9 mouse cellular contexts compared by ENCODE assay signal in the genomic region with DNA sequence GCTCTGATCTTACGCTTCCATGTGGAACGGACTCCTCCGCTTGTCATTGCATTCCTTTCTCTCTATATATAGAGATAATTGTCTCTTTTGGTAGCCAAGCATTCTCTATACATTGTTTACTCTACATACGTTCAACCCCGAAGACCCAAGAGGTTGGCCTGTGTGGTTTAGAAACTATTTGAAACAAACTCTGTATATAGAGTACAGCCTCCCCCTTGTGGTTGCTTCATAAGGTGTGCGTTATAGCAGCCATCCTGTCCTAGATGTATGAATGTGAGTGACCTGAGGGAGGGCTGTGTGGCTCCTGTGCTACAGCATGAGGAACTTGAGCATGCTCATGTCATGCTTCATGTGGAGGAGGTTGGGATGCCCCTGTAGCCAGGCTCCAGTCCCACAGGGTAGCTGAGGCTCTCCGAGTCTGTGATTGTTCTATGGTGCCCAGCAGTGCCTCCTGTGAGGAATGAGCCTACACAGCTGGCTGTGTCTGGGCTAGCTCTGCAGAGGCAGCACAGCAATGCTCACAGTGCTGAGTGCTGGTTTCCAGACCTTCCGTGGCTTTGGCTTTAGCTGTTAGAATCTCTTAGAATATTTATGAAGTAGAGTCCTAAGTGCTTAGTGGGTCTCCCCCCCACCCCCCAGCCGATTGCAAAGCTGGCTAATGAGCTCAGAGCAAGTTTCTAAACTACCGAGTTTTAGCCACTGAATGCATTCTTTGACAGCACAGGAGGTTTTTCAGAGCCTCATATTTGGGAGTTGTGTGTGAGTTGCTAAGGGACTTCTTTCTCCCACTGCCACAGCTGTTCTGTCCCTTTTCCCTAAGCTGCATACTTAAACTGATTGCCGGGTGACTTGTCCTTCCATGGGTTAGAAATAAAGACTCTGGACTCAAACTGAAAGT.
DNase-seq lines count a peak whose midpoint lies in the region; ATAC-seq and TF ChIP-seq lines count a peak whose summit lies in the region.
"Had no signal": no experiment of that assay in that cellular context is flagged by ENCODE, and none has a peak within 500 bp of the region (broad histone marks: within the 10 kb centered on the region; RNA-seq: fewer than 3 reads in every experiment).

No protein-coding gene starts in this region.

- no peak overlapping the region for H3K4me2 ChIP-seq in heart, embryonic 11.5 days
- H3K4me2 ChIP-seq in limb, embryonic 14.5 days (replicated peaks; ENCODE audit: low read depth, low read length, severe bottlenecking) = no peak overlapping the region

- intact Hi-C loops in heart, adult 2 months (cut with DNase I) = loop anchor here (2.0 kb wide), 1 partner anchor 66 kb away; no protein-coding TSS in a partner anchor

- H3K4me1 ChIP-seq in heart, adult 2 months (ENCODE audit: control insufficient read depth, insufficient read depth, low read length) = peaks cover 5% of the 10 kb centered on the region
- H3K4me1 ChIP-seq in heart, embryonic 11.5 days (ENCODE audit: control insufficient read depth, insufficient read depth, low read length) = no peaks in the 10 kb centered on the region; the same call in 1 of the 2 replicates
- peaks cover 7% of the 10 kb centered on the region for H3K4me1 ChIP-seq in cortical plate, adult 2 months (ENCODE audit: control insufficient read depth, insufficient read depth, low read length)
- H3K4me1 ChIP-seq in limb, embryonic 14.5 days (ENCODE audit: control insufficient read depth, insufficient read depth, low read length) = no peaks in the 10 kb centered on the region; the same call in 1 of the 2 replicates

- peaks cover 17% of the 10 kb centered on the region; the same call in 1 of the 2 replicates for H3K36me3 ChIP-seq in heart, adult 2 months (ENCODE audit: control insufficient read depth, insufficient read depth, low read length)
- peaks cover 15% of the 10 kb centered on the region for H3K36me3 ChIP-seq in heart, embryonic 11.5 days (ENCODE audit: control insufficient read depth, insufficient read depth, low read length)
- peaks cover 80% of the 10 kb centered on the region for H3K36me3 ChIP-seq in limb, embryonic 14.5 days (ENCODE audit: control insufficient read depth, insufficient read depth, low read length)

- no peak overlapping the region for H3K27ac ChIP-seq in heart, adult 2 months
- no peak overlapping the region for H3K27ac ChIP-seq in heart, embryonic 11.5 days (ENCODE audit: low read depth, low read length)
- H3K27ac ChIP-seq in cortical plate, adult 2 months (ENCODE audit: insufficient read depth, low read length) = 0 out of 2 replicates have a peak overlapping the region, but pooled peaks have one; percentile 11
- H3K27ac ChIP-seq in limb, embryonic 14.5 days (replicated peaks; ENCODE audit: low read depth, low read length) = no peak overlapping the region

- H3K27me3 ChIP-seq in heart, adult 2 months (ENCODE audit: control insufficient read depth, insufficient read depth, low read length) = no peaks in the 10 kb centered on the region
- no peaks in the 10 kb centered on the region for H3K27me3 ChIP-seq in heart, embryonic 11.5 days (ENCODE audit: control insufficient read depth, insufficient read depth, low read length)
- no peaks in the 10 kb centered on the region for H3K27me3 ChIP-seq in limb, embryonic 14.5 days (ENCODE audit: control insufficient read depth, insufficient read depth, low read length)

- no peak for TF ChIP-seq EP300 in heart, adult 2 months (IDR thresholded peaks at IDR 0.05; ENCODE audit: insufficient read depth, low read depth, low read length)

- WGBS in heart, adult 2 months = 70% methylated on average over 11 of the region's 11 CpGs
- 81% methylated on average over 11 of the region's 11 CpGs for WGBS in heart, embryonic 11.5 days (ENCODE audit: insufficient replicate concordance)
- 79% methylated on average over 11 of the region's 11 CpGs for WGBS in limb, embryonic 14.5 days

- TF ChIP-seq CTCF in heart, adult 2 months (IDR thresholded peaks at IDR 0.05) = peak; percentile 62
- no peak for TF ChIP-seq CTCF in cortical plate, adult 2 months (IDR thresholded peaks at IDR 0.05; ENCODE audit: extremely low read depth, insufficient read depth, low read length)

- 0 out of 2 replicates have a peak, but pooled peaks cover 5% of the 10 kb centered on the region for H3K79me2 ChIP-seq in heart, adult 2 months (replicated peaks; ENCODE audit: control insufficient read depth, insufficient read depth, low read length)

- no peak for DNase-seq in heart, adult 2 months
- peak; percentile 56 for DNase-seq in 416B (ENCODE audit: low read depth)
- DNase-seq in limb, embryonic 14.5 days (ENCODE audit: low spot score) = peak; percentile 40
- no peak for DNase-seq in B cell, adult 2 months
- DNase-seq in kidney, adult 11 months = no peak
- no peak for DNase-seq in spleen, postnatal 4 days (ENCODE audit: low spot score in 2 of 2)
- DNase-seq: right cerebral cortex, adult 18-20 months had no signal

- no peak overlapping the region for H3K9ac ChIP-seq in heart, adult 2 months (ENCODE audit: low read depth, low read length)
- H3K9ac ChIP-seq in heart, embryonic 11.5 days (ENCODE audit: low read depth, low read length) = no peak overlapping the region
- no peak overlapping the region for H3K9ac ChIP-seq in limb, embryonic 14.5 days (ENCODE audit: low read depth, low read length, severe bottlenecking)

- no peaks in the 10 kb centered on the region for H3K9me3 ChIP-seq in heart, embryonic 11.5 days (replicated peaks; ENCODE audit: control insufficient read depth, low read length)
- H3K9me3 ChIP-seq in limb, embryonic 14.5 days (ENCODE audit: control insufficient read depth, low read length) = no peaks in the 10 kb centered on the region

- ATAC-seq in heart, embryonic 11.5 days (replicated peaks; ENCODE audit: insufficient number of reproducible peaks, low FRiP score, low TSS enrichment) = no peak
- no peak for ATAC-seq in limb, embryonic 14.5 days (ENCODE audit: low FRiP score, low read depth)

- TF ChIP-seq POLR2A in heart, adult 2 months (IDR thresholded peaks at IDR 0.05; ENCODE audit: insufficient read depth, low read depth, low read length) = no peak
- TF ChIP-seq POLR2A in cortical plate, adult 2 months (IDR thresholded peaks at IDR 0.05; ENCODE audit: extremely low read depth, insufficient read depth, low read length) = no peak
- no peak for TF ChIP-seq POLR2A in limb, embryonic 14.5 days (IDR thresholded peaks at IDR 0.05; ENCODE audit: borderline replicate concordance, extremely low read depth, insufficient read depth, insufficient read length)

- no peak overlapping the region for H3K4me3 ChIP-seq in heart, adult 2 months
- no peak overlapping the region for H3K4me3 ChIP-seq in heart, embryonic 11.5 days (ENCODE audit: low read depth, low read length)
- H3K4me3 ChIP-seq in cortical plate, adult 2 months (ENCODE audit: insufficient read depth, low read length) = no peak overlapping the region
- H3K4me3 ChIP-seq in limb, embryonic 14.5 days (replicated peaks; ENCODE audit: low read length) = no peak overlapping the region

Comparison
In these comparisons a context has a peak if more than half of its experiments do, and no peak if none do; other contexts are left out.
1. DNase-seq: peak in 416B (single experiment) and limb, embryonic 14.5 days (single experiment); none in heart, adult 2 months (0 of 2), B cell, adult 2 months (0 of 2), kidney, adult 11 months (single experiment) and spleen, postnatal 4 days (0 of 2).